Mouse (Mus musculus): Measurements from ENCODE around the gene Cadm3.

GRCm38 (mm10) chr1:173369611-173370010, 2.1 kb upstream of the Cadm3 start:
- TF ChIP-seq GATA1 (IDR thresholded peaks at IDR 0.05; ENCODE audit: low read length) (no peak), TAL1 (IDR thresholded peaks at IDR 0.05; ENCODE audit: low read length) (no peak)
